In the genomic region with DNA sequence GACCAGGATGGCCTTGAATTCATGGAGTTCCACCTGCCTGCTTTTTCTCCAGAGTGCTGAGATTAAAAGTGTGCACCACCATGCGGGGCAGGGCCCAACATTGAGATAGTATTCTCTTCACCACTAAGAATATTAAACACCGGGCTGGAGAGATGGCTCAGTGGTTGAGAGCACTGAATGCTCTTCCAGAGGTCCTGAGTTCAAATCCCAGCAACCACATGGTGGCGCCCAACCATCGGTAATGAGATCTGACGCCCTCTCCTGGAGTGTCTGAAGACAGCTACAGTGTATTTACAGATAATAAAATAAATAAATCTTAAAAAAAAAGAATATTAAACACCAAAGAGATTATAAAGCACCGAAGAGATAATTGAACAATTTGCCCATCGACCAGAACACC, we compare ENCODE assay signal across 1 mouse cellular context.
TF ChIP-seq lines count a peak whose summit lies in the region.

No protein-coding gene starts in this region.

TF ChIP-seq in CH12.LX, 34 proteins besides CTCF, POLR2A, EP300 and RAD21 (continued from another document):
- TF ChIP-seq USF2 (conservative IDR thresholded peaks at IDR 0.05; ENCODE audit: low read depth, low read length): no peak
- no peak for TF ChIP-seq TCF12 (IDR thresholded peaks at IDR 0.05; ENCODE audit: low read depth, low read length)
- no peak for TF ChIP-seq GABPA (IDR thresholded peaks at IDR 0.05; ENCODE audit: insufficient replicate concordance, low read depth, low read length)
